Mouse (Mus musculus) common myeloid progenitor, adult 5-6 weeks (primary cell): Measurements from ENCODE around the gene Bex3. TPM values are rescaled to one million over a fixed set of nuclear protein-coding genes. Genes with fewer than 3 reads are reported as not detected.

ENCODE experiments used
- ATAC-seq: replicated peaks from 2 replicates; pipeline ENCODE4 v1.8.0; 2016; ENCODE audit warnings: low read depth, mild to moderate bottlenecking, moderate TSS enrichment, inconsistent platforms; ENCODE audit not compliant: poor library complexity, severe bottlenecking
- total RNA-seq: library from RNA; stranded (forward); fragments of 200-1000, 187-1606 nt; gene quantifications from 2 replicates; pipeline ENCODE4 v1.2.3, GENCODE M21; 2017

The Bex3 gene
- total RNA-seq, 1 experiment from 2014 or later, result 175 TPM

DNA sequence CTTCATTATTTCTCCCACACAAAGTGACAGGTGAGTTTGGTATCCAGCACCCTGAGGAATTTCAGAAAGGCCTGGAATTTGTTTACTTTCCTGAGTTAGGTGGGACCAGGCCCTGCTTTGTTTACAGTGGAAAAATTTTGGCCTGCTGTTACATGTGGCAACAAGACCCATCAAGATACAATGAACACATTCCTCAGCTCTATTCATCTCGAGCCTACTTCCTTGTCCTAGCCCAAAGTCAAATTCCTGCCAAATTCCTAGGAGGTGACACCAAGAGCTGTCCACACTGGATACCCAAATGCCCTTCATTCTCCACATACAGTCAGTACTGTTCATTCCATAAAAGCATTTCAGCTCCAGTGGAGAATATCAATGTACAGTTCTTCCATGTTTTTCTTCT, 36.1 kb downstream of the Bex3 start:
- ATAC-seq, result no peak

DNA sequence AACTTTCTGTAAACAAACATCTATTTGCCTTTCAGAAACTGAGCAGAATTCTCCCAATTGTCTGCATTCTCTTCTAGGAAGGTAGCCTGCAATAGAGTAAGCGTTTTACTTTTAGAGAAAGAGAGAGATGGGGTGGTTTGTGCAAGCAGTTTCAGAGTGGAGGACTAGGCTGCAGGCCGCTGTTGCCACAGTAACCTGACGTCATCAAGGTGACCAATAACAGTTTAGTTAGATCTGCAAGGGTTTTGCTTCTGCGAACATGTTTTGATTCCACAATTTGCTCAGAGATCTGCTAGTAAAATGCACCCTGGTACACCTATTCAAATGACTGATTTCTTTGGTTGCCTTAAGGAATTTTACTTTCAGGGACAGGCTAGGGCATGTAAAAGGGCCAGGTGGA, 43.2 kb downstream of the Bex3 start:
- no peak for ATAC-seq

DNA sequence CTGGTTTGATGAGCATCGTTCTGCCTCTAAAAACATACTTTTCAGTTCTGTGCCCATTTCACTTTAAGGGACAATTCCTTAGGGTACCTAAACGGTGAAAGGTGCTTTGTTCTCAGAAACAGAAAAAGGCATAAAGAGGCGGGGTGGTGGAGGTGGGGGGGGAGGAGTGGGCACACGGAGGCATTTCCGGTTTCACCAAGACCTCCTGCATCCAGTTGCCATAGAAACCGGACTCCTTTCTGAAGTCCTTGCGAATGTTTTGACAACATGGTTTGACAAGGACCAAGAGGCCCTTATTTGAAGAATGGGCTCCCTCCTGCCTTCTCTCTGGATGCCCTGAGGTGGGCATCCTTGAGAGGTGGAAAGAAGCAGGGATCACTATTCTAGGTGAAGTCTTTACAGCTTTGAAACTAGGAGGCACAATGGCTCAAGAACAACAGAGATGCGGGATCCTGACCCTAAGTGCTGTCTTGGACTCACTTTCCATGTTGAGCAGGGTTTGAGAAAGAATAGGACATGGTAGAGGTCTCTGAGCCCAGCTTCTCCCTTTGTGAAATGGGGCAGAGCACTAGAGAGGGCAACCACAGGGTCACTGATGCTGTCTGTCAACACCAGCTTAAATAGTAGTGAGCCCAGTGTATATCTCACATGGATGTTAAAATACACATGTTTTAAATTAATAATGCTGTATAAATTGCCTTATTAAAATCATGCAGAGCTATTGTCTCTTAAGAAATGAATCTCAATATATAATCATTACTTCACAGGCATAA, 43.9 kb downstream of the Bex3 start:
- ATAC-seq, result no peak

DNA sequence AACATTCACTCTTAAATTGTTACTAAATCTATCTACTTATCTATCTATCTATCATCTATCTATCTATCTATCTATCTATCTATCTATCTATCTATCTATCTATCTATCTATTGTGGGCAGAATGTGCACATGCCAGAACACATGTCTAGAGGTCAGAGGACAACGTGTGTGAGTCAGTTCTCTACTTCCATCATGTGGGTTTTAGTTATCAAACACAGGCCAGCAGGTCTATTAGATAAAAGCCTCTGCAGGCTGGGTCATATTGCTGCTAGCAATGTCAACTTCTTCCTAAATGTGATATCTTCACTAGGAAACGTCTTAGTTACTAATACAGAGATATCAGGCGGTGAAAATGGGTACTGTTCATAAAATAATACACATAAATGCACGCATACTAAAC, 49.9 kb downstream of the Bex3 start:
- no peak for ATAC-seq

Other genes with a start within 250 kb of the Bex3 start
- 2.3 TPM in 1 of 2 replicates, not detected in the other for gene Arxes1, start 236.9 kb upstream of the Bex3 start, total RNA-seq
- gene Bex2, start 202.0 kb upstream of the Bex3 start, total RNA-seq, result not detected in 2 replicates
- not detected in 2 replicates for gene Nxf3, start 185.0 kb upstream of the Bex3 start, total RNA-seq
- gene Bex4, start 131.3 kb upstream of the Bex3 start, total RNA-seq, result 25.8 and 39.1 TPM in 2 replicates
- 83.7 and 101 TPM in 2 replicates for gene Tceal8, start 97.9 kb upstream of the Bex3 start, total RNA-seq
- 0.97 TPM in 1 of 2 replicates, not detected in the other for gene Tceal5, start 66.4 kb upstream of the Bex3 start, total RNA-seq
- gene Tceal7, start 55.5 kb upstream of the Bex3 start, total RNA-seq, result not detected in 2 replicates
- gene Bex1, start 54.7 kb upstream of the Bex3 start, total RNA-seq, result 10.5 and 12.3 TPM in 2 replicates
- gene Tceal9, start 25.2 kb upstream of the Bex3 start, total RNA-seq, result 264 and 277 TPM in 2 replicates
- not detected in 2 replicates for gene Kir3dl1, start 247.7 kb downstream of the Bex3 start, total RNA-seq